Mouse (Mus musculus): ENCODE measurements around the gene Ptprk.

The Ptprk gene

DNA sequence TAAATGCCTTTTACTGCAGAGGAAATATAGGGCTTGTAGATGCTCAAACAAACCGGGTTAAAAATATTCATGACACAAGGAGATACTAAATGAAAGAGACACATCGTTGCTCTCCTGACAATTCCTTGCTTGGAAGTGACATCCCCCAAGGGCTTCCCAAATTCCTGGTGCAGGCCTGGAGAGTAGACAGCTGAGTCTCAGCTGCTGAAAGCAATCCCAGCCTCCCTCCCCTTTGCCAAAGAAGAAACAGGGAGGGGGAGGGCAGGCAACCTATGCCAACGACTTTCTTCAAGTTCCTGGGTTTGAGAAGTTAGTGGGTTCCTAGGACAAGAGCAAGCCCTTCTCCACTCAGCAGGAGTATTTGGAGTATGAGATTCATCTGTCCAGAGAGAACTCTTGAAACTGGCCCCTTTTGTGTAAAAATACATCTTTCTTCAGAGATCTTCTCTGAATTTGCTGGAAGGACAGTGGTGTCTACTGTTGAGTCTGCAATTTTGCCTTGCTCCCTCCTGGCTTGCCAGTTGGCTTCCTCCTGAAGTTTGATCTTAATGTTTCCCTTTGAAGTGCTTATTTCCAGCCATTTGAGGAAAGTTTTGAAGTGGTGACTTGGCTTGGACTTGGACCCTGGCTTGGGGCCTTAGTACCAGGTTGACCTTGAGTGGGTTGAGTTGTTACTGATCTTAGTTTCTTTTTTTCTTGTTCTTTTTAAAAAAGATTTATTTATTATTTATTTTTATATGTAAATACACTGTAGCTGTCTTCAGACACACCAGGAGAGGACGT lies 111.6 kb downstream of the Ptprk start:
- DNase-seq, result no peak

DNA sequence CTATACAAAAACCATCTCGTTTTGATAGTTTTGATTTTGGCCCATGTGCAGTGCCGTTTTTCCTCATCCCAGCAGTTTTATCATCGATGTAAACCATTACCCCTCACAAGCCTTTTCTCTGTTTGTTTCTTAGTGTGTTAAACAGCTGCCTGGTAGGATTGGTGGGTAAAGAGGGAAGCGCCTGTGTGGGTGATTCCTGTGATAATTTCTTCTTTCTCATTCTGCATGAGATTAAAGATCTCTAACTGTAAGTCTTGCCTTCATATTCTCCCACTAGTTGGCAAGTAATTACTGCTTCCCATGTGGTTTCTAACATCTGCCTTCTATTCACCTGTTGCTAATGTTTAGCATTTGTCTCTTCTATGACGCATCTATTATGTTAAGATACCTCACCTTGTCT lies 116.8 kb downstream of the Ptprk start:
- no peak for DNase-seq

- no peak for DNase-seq
Observed at GRCm38 (mm10) chr10:28193630-28194029, 119.0 kb downstream of the Ptprk start.

DNA sequence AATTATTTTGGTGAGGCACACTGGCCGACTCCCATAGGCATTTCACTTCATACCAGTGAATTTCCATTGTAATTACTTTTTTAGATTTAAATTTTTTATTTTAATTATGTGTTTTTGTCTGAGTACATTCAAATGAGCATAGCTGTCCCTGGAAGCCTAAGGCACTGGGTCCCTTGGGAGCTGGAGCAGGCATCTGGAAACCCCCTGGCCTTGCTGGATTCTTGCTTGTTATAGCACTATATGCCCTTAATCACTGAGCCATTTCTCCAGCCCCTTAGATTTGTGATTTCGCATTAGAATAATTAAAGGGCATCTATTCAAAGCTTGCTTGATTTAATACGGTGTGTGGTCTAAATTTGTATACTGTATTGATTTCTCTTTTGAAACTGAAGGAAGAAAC lies 126.0 kb downstream of the Ptprk start:
- no peak for DNase-seq

- DNase-seq, result no peak
Observed at GRCm38 (mm10) chr10:28209394-28209793, 134.8 kb downstream of the Ptprk start.

GRCm38 (mm10) chr10:28212083-28212482 lies 137.5 kb downstream of the Ptprk start:
- DNase-seq, result no peak

GRCm38 (mm10) chr10:28215153-28215552 lies 140.5 kb downstream of the Ptprk start:
- peak; percentile 72 to 85 for DNase-seq

GRCm38 (mm10) chr10:28223602-28224001 lies 149.0 kb downstream of the Ptprk start:
- no peak for DNase-seq

DNA sequence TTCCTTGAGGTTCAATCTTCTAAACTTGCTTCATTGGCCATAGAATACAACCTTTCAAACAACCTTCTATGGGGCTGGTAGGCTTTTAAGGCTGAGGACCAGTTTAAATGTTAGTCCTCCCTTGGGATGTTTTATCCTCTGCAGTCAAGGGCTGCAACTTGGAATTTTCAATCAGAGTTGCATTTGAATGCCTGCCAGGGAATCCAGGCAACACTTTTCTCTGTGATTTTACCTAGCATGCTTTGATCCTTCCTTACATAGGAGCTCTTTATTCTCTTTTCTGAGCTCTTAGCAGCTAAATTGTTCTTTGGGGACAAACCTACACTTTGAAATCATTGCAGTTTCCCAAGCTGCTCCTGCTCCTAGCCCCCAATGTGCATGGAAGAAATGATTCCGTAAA lies 149.8 kb downstream of the Ptprk start:
- no peak for DNase-seq

GRCm38 (mm10) chr10:28225536-28226075 lies 151.0 kb downstream of the Ptprk start:
- no peak for DNase-seq

- no peak for DNase-seq
Observed at GRCm38 (mm10) chr10:28227732-28228131, 153.1 kb downstream of the Ptprk start.

- no peak for DNase-seq
Observed at GRCm38 (mm10) chr10:28228208-28228607, 153.6 kb downstream of the Ptprk start.

DNA sequence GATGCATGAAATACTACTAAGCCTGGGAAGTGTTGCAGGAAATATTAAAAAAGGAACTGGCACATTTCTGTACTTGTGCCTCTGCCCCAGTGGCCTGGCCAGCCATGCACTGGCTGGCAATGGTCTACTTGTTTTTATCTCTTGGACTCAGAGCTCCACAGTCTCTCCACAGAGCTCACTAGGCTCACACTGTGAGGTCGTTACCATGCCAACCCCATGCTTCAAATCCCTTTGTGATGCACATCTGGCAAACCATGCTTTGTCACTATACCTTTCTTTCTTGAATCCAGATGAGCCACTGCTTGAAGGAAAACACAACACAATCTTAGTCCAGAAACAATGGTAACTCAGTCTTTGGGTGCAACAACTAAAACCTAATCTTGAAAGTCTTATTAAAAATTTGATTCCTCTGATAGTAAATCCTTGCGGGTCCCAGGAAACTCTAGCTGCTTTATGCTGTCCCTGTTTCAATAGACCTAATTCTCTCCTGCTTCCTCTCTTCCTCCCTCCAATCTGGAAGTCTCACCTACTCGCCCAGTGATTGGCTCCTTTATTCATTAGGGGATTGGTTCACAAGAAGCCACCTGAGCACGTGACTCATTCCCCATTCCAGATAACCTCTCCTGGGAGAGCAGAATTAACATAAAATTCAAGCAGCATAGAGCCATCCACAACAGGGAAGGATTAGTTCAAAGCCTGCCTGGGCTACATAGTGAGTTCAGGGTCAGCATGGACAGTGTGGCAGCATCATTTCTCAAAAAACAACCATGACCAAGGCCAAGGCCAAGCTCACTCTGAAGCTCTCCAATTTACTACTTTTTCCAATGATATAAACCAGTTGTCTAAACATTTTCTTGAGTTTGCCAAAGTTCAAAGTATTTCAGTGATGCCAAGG lies 157.9 kb downstream of the Ptprk start:
- no peak for DNase-seq

DNA sequence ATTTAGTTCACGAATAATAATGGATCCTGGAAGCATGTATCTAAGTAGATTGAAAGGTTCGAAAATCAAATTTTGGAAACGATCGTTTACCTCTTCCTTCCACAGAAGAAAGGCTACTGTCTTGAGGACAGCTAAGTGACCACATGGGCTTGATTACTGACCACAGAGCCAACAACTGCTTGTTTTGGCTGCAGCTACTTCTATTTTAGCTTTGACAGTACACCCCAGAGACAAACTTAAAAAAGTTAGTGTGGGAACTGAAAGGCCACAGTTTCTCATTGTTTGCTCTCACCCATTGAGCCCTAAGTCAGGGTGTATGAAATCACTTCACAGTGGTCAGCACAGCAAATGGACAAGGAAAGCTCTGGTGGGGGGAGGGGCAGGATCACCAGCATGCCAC lies 174.4 kb downstream of the Ptprk start:
- DNase-seq, result no peak

DNA sequence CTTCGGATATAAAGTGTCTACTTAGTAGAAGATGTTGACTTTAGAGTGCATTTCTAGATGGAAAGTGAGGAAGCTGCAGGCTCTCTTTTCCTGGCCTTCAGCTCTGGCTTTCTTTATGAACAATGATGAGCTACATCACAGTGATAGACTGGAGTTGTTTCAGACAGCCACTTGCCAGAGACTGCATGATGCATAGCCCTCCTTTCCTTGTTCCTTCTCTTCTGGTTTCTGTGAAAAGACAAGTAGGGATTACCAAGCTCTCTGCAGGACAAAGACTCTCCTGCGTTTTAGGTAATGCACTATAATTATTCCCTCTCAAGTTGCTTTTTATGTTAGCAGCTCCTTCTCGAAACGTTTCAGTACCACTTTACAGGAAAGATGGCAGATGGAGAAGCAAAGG lies 176.8 kb downstream of the Ptprk start:
- no peak for DNase-seq

DNA sequence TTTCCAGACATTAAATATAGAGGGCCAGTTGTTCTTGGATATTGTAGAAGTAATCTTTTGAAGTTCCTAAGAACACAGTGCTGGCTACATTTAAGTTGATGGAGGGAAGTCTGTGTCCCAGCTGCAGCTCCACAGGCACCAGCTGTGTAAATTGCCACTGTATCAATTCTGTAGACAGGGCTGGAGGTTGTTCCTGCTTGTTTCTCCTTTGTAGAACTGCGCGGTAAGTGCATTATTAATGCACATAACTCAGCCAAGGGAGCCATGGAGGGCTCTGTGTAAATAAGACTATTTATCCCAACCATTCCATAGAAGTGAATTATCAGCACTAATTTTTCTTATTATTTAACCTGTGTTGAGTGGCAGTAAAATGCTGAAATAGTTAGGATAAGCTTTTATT lies 186.0 kb downstream of the Ptprk start:
- no peak for DNase-seq

- DNase-seq, result no peak
Observed at GRCm38 (mm10) chr10:28262159-28262558, 187.5 kb downstream of the Ptprk start.

DNA sequence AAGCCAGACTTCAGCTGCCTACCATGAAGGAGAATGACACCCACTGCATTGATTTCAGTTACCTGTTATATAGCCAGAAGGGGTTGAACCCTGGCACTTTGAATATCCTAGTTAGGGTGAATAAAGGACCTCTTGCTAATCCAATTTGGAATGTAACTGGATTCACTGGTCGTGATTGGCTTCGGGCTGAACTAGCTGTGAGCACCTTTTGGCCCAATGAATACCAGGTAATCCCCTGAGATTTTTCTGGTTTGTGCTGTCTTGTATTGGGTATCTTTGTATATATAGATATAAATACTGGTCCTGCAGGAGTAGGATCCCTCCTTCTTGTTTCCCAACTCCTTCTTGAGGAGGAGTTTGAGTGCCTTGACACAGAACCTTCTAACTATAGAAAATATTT lies 188.9 kb downstream of the Ptprk start:
- DNase-seq, result no peak

DNA sequence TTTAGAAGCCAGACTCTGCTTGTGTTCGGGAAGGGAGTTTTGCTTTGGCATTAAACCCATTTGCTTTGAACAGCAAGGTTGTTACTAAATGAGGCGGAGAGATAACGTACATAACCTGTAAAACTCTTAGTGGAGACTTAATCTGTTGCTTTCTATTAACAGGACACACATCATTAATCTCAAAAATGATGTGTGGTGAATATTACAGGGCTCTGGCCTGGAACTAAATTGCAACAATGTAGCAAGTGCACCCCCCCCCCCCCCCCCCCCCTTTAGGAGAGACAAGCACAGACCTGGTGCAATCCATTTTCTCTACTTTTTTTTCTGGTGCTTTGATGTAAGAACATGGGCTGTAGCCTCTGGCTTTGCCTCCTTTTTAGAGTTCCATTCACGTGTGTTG lies 195.7 kb downstream of the Ptprk start:
- no peak for DNase-seq

DNA sequence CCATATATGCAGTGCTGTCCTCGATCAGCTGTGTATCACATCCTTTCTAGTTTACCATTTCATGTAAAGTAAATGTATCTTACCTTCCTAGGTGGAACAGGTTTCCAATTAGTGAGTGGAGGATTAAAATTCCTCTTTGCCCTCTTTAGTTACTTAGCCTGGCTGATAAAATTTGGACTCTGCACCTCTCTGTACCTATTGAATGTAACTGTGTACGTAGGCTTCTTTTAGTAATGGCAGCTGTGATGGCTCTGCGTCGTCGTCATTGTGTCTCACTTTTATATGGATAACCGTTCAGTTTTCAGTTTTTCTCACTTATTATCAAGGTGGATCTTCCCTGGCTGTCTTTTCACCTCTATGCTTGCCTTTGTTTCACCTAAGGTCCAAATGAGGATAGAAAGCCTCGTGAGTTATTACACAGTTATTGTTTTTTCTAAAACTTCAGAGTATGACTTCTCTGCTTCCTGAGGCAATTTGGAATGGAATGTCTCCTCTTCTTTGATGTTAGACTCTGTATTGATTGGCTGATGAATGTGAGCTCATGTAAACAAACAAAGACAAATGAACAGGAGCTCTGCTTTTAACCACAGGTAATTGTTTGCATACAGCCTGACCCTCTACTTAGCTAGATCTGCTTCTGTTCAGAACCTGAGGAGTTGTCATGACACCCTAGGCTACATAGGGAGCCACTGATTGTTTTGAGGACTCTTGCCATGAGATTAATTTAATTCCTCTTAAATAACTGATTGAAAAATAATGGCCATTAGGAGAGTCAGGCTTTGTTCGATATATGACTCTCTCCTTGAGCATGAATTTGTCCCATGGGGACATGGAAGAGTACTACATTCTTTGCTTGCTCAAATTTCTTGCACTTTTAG lies 197.3 kb downstream of the Ptprk start:
- no peak for DNase-seq

- DNase-seq, result no peak
Observed at GRCm38 (mm10) chr10:28278757-28279156, 204.1 kb downstream of the Ptprk start.

- DNase-seq, result no peak
Observed at GRCm38 (mm10) chr10:28297531-28297930, 222.9 kb downstream of the Ptprk start.

GRCm38 (mm10) chr10:28299207-28299606 lies 224.6 kb downstream of the Ptprk start:
- no peak for DNase-seq

Data from cerebellum, postnatal 25 days (tissue).